Mouse (Mus musculus): ENCODE data around the gene Ablim2.

GRCm38 (mm10) chr5:35903456-35903855, 145.8 kb downstream of the Ablim2 start:
- TF ChIP-seq HCFC1 (IDR thresholded peaks at IDR 0.05; ENCODE audit: borderline replicate concordance, insufficient read depth, low read length), result no peak
- no peak for TF ChIP-seq CHD2 (IDR thresholded peaks at IDR 0.05; ENCODE audit: low read depth, low read length)
